Mouse (Mus musculus): ENCODE results near the gene Rerg.

- TF ChIP-seq CTCF (IDR thresholded peaks at IDR 0.05; ENCODE audit: control insufficient read depth, insufficient read depth, low read length): no peak
- TF ChIP-seq POLR2A (IDR thresholded peaks at IDR 0.05; ENCODE audit: borderline replicate concordance, control insufficient read depth, low read depth, low read length): no peak
Observed at GRCm38 (mm10) chr6:137162481-137162880, 7.8 kb downstream of the Rerg start.

Data from bone marrow, adult 2 months (tissue).